ENCODE assay signal across 26 mouse cellular contexts in genomic region chr1:144499719-144500118, GRCm38 (mm10).
DNase-seq lines count a peak whose midpoint lies in the region; ATAC-seq and TF ChIP-seq lines count a peak whose summit lies in the region.
"Had no signal": no experiment of that assay in that cellular context is flagged by ENCODE, and none has a peak within 500 bp of the region (broad histone marks: within the 10 kb centered on the region; RNA-seq: fewer than 3 reads in every experiment).

No protein-coding gene starts in this region.

- H3K27ac ChIP-seq in liver, postnatal 0 days (ENCODE audit: low read depth), result no peak overlapping the region
- H3K27ac ChIP-seq: forebrain, embryonic 12.5 days; forebrain, embryonic 15.5 days; heart, adult 2 months; heart, embryonic 10.5 days; heart, embryonic 13.5 days; hindbrain, embryonic 12.5 days; hindbrain, embryonic 15.5 days; intestine, embryonic 15.5 days had no signal

- WGBS in liver, postnatal 0 days (ENCODE audit: insufficient replicate concordance), result 26% methylated on average over 1 of the region's 1 CpGs

- ATAC-seq in common myeloid progenitor, adult 5-6 weeks (replicated peaks; ENCODE audit: low read depth, poor library complexity, severe bottlenecking), result peak; percentile 61
- ATAC-seq in megakaryocyte, adult 5-6 weeks (ENCODE audit: poor library complexity, severe bottlenecking), result peak; percentile 47
- ATAC-seq in activated CD4-positive, CD25-positive, alpha-beta regulatory T cell, adult 4 months, result no peak
- ATAC-seq in liver, postnatal 0 days, result no peak
- ATAC-seq: forebrain, embryonic 15.5 days; intestine, embryonic 15.5 days had no signal

- H3K36me3 ChIP-seq in liver, postnatal 0 days (replicated peaks; ENCODE audit: insufficient read depth, low read length), result no peaks in the 10 kb centered on the region
- H3K36me3 ChIP-seq: forebrain, embryonic 12.5 days; forebrain, embryonic 15.5 days; G1E; heart, embryonic 10.5 days; heart, embryonic 13.5 days; hindbrain, embryonic 12.5 days; hindbrain, embryonic 15.5 days; intestine, embryonic 15.5 days had no signal

- DNase-seq in A20 (ENCODE audit: low read depth, low spot score), result peak; percentile 26
- DNase-seq in kidney, adult 11 months, result no peak
- DNase-seq in liver, postnatal 0 days, result no peak
- DNase-seq: adrenal gland, adult 8-10 months; adrenal gland, postnatal 25 days; B cell, adult 2 months; cerebellum, adult 11-12 months; cerebellum, adult 8-10 months; cerebellum, postnatal 10 days; cerebellum, postnatal 36 days; gastrocnemius, postnatal 25 days; heart, adult 2 months; heart, postnatal 14 days; heart, postnatal 4 days had no signal

- H3K4me3 ChIP-seq in liver, postnatal 0 days (ENCODE audit: low read depth, low read length), result no peak overlapping the region
- H3K4me3 ChIP-seq: forebrain, embryonic 12.5 days; forebrain, embryonic 15.5 days; heart, adult 2 months; heart, embryonic 10.5 days; heart, embryonic 13.5 days; hindbrain, embryonic 12.5 days; hindbrain, embryonic 15.5 days; intestine, embryonic 15.5 days had no signal

- H3K9me3 ChIP-seq in liver, postnatal 0 days (ENCODE audit: low read length), result no peaks in the 10 kb centered on the region
- H3K9me3 ChIP-seq: forebrain, embryonic 12.5 days; forebrain, embryonic 15.5 days; G1E; heart, embryonic 10.5 days; heart, embryonic 13.5 days; hindbrain, embryonic 12.5 days; hindbrain, embryonic 15.5 days; intestine, embryonic 15.5 days had no signal

- TF ChIP-seq CTCF in liver, postnatal 0 days (IDR thresholded peaks at IDR 0.05; ENCODE audit: low read depth), result no peak

- H3K4me1 ChIP-seq in liver, postnatal 0 days (ENCODE audit: insufficient read depth), result no peaks in the 10 kb centered on the region
- H3K4me1 ChIP-seq: forebrain, embryonic 12.5 days; heart, embryonic 10.5 days; hindbrain, embryonic 12.5 days; hindbrain, embryonic 15.5 days; intestine, embryonic 15.5 days had no signal

- H3K4me2 ChIP-seq in liver, postnatal 0 days (ENCODE audit: low read depth, low read length), result no peak overlapping the region
- H3K4me2 ChIP-seq: forebrain, embryonic 12.5 days; forebrain, embryonic 15.5 days; heart, embryonic 13.5 days; hindbrain, embryonic 12.5 days; hindbrain, embryonic 15.5 days; intestine, embryonic 15.5 days had no signal

- no peaks in the 10 kb centered on the region for H3K27me3 ChIP-seq in liver, postnatal 0 days (ENCODE audit: insufficient read depth, low read length)
- H3K27me3 ChIP-seq: CH12.LX; forebrain, embryonic 12.5 days; forebrain, embryonic 15.5 days; heart, embryonic 13.5 days; hindbrain, embryonic 12.5 days; hindbrain, embryonic 15.5 days; intestine, embryonic 15.5 days had no signal

- no peak for TF ChIP-seq EP300 in liver, postnatal 0 days (IDR thresholded peaks at IDR 0.05; ENCODE audit: low read depth)

- H3K9ac ChIP-seq in liver, postnatal 0 days (replicated peaks), result no peak overlapping the region
- H3K9ac ChIP-seq: forebrain, embryonic 12.5 days; forebrain, embryonic 15.5 days; heart, embryonic 13.5 days; hindbrain, embryonic 12.5 days; hindbrain, embryonic 15.5 days; intestine, embryonic 15.5 days had no signal

Comparison
In these comparisons a context has a peak if more than half of its experiments do, and no peak if none do; other contexts are left out.
1. ATAC-seq: peak in common myeloid progenitor, adult 5-6 weeks (single experiment) and megakaryocyte, adult 5-6 weeks (single experiment); none in activated CD4-positive, CD25-positive, alpha-beta regulatory T cell, adult 4 months (single experiment) and liver, postnatal 0 days (single experiment).